Mouse (Mus musculus) Patski (cell line): ENCODE measurements at regions not wholly inside any gene's neighbourhood (a gene's known extent, or its start where the extent isn't known, plus 50 kb on each side); places are given as distances from the start of the nearest gene placed in this dataset.
"Not testable (repeated sequence)": the region's sequence is repeated elsewhere in the genome, so short reads cannot be mapped to it uniquely, and the experiment has no call there.

Experiments used
- ATAC-seq: fragments of 100-300 bp; one replicate; pipeline ENCODE4 v1.8.0; 2021
- CTCF ChIA-PET: fragments of 350-600 bp; sonication (Branson Sonifier 250); formaldehyde crosslinking; loops from one replicate; lab custom pipeline; 2022; ENCODE audit warnings: inconsistent platforms; lab: Charles Lee
- POLR2A ChIA-PET: fragments of 350-600 bp; sonication (Branson Sonifier 250); formaldehyde crosslinking; loops from one replicate; lab custom pipeline; 2022; ENCODE audit warnings: antibody characterized with exemption, inconsistent platforms; lab: Charles Lee
- DNase-seq: peaks from one replicate; pipeline ENCODE4 v3.0.0-alpha.2; 2011; ENCODE audit warnings: low read depth, low spot score
- H3K27me3 ChIP-seq: fragments of 371-371 bp; one replicate; pipeline ENCODE4 v1.5.1; 2021
- CTCF ChIP-seq: fragments of 100-300 bp; IDR thresholded peaks from one replicate; pipeline ENCODE4 v1.5.1; 2021
- in situ Hi-C: fragments of 300-500 bp; cut with MboI; formaldehyde crosslinking; loops from 3 replicates; pipeline ENCODE4 v1.11.1; 2018; ENCODE audit warnings: low pct_unique_long_range_greater_than_20kb, mixed read lengths

DNA sequence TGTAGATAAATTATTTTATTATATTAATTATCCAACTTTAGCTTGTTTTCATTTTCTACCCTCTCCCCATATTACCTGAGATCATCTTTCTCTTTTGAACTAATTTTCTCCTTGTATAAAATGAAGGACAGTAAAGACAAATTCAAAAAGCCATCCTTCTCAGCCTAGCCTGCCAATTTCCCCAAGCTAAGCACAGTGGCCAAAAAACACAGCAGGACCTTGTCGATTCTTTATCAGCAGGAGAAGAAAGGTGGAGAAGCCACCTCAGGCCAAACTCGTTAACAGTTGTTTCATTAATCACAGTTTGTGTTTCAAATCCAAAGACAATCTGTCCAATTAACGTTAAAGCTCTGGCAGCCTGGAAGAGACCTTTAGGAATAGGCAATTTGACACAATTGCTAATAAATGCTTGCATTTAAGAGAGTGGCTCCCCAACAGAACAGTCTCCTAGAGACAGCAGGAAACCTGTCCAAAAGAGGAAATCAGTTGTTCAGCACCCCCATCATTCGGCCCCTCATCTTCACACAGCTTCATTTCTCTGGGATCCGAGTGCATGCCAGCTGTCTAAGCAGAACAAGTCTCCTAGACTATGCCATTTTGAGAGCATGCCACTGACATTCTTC, 135.7 kb upstream of the Tlr4 start:
- H3K27me3 ChIP-seq = no peaks in the 10 kb centered on the region
- CTCF ChIA-PET = no interaction called here
- DNase-seq (no peak), ATAC-seq (no peak)
- in situ Hi-C loops = no loop called here
- POLR2A ChIA-PET = no interaction called here
- TF ChIP-seq CTCF = no peak

GRCm38 (mm10) chr4:66693982-66694578, 133.3 kb upstream of the Tlr4 start:
- no peak for TF ChIP-seq CTCF
- peaks cover 3% of the 10 kb centered on the region for H3K27me3 ChIP-seq
- in situ Hi-C loops = no loop called here
- POLR2A ChIA-PET = no interaction called here
- CTCF ChIA-PET = no interaction called here
- ATAC-seq (no peak), DNase-seq (no peak)

- DNase-seq (no peak), ATAC-seq (no peak)
- H3K27me3 ChIP-seq = no peaks in the 10 kb centered on the region
- in situ Hi-C loops = no loop called here
- CTCF ChIA-PET = no interaction called here
- no peak for TF ChIP-seq CTCF
- POLR2A ChIA-PET = no interaction called here
Observed at GRCm38 (mm10) chr4:66715821-66716760, 111.3 kb upstream of the Tlr4 start.

DNA sequence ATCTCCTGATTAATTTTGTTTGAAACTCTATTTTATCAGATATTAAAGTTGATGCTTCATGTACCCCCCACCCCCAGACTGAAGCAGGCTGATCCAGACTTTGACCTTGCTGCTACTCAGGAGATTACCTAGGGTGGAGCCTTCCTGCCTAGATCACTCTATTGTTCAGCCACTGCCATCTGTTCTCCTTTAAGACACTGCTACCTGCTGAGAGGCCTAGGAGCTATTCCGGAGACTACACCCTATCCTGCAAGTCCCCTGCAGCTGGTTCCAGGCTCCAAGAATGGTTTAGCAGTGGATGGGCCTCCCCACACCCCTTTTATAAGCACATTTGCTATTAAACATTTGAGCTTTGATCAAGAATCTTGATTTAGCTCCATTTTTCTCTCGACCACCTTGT, 90.0 kb upstream of the Tlr4 start:
- no peaks in the 10 kb centered on the region for H3K27me3 ChIP-seq
- no peak for DNase-seq
- POLR2A ChIA-PET = no interaction called here
- in situ Hi-C loops = no loop called here
- no peak for TF ChIP-seq CTCF
- CTCF ChIA-PET = no interaction called here
- no peak for ATAC-seq

DNA sequence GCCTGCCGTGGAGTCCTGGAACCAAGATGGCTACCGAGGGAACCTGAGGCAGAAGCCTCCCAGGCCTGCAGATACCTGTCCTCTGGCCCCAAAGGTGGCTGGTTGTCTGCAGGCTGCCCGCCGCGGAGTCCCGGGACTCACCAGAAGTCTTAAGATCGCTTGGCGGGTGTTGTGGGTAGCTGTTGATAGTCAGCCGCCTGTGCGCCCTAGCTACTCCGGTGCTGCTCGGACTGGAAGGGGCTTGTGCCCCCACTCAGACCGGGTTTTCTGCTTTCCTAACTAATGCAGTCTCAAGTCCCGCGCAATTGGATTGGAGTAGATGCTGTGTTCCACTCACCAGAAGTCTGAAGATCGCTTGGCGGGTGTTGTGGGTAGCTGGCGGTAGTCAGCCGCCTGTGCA, 84.0 kb upstream of the Tlr4 start:
- H3K27me3 ChIP-seq, in situ Hi-C loops, DNase-seq, CTCF ChIA-PET, ATAC-seq, POLR2A ChIA-PET: not testable (repeated sequence)

DNA sequence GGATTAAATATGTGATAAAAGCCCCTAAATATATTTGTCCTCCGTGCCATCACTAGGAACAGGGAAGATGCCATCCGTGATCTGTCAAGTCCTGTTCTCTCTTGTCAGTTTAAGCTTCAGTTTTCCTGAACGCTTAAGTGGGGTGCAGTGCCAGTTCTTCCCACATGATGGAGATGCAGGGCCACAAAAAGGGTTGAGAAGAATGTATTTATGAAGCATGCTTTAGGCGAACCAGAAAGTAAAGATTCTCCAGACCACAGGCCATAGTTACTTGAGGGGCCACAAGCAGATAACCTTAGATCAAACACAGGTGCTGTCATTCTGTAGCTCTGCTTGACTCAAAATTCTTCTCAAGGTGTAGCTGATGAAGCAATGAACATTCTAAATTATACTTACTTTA, 58.6 kb upstream of the Tlr4 start:
- ChIA-PET POLR2A (no interaction called here), CTCF (interaction anchor here (1.0 to 1.4 kb wide), 5 partner anchors 22 to 215 kb away, joined by 3 to 4 read pairs (median 3); no protein-coding TSS in a partner anchor)
- ATAC-seq = peak; percentile 60
- no peaks in the 10 kb centered on the region for H3K27me3 ChIP-seq
- peak; percentile 88 for TF ChIP-seq CTCF
- in situ Hi-C loops = loop anchor here (10.0 to 25.0 kb wide), 3 partner anchors 156 to 694 kb away; no protein-coding TSS in a partner anchor
- DNase-seq = peak; percentile 10
